Mouse (Mus musculus): ENCODE results near the gene Kremen1.

Kremen1 gene

GRCm38 (mm10) chr11:5261508-5262392 is at the start of gene Kremen1:
TSS of gene Kremen1 (minus strand) at chr11:5261558.
- DNase-seq = peak; percentile 95 to 96

GRCm38 (mm10) chr11:5307024-5307905 is 45.9 kb upstream of the Kremen1 start:
- no peak for DNase-seq

DNA sequence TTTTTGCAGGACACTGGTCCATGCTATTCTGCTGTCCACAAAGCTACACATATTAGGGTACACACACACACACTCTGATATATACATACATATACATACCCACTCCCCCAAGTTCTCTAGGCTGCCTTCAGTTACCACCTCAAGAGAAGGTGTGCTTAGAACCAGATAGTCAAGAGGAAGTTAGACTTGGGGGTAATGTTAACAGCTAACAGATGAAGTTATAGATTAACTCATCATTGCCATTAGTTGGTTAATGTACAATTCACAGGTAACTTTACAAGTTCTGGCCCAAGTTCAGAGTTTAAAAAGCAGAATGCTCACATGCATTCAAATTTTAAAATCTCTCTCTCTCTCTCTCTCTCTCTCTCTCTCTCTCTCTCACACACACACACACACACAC is 44.7 kb upstream of the Kremen1 start:
- DNase-seq = no peak

DNA sequence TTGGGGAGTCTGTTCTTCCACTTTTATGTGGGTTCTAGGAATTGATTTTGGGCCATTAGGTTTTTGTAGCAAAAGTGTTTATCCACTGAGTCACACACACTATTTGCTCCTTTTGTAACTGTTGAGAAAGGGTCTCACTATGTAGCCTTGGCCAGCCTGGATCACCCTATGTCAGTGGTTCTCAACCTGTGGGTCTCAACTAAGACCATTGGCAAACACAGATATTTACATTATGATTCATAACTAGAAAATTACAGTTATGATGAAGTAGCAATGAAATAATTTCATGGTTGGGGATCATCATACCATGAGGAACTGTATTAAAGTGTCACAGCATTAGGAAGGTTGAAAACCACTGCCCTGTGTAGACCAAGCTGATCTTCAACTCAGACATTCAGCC is 43.2 kb upstream of the Kremen1 start:
- DNase-seq = no peak

DNA sequence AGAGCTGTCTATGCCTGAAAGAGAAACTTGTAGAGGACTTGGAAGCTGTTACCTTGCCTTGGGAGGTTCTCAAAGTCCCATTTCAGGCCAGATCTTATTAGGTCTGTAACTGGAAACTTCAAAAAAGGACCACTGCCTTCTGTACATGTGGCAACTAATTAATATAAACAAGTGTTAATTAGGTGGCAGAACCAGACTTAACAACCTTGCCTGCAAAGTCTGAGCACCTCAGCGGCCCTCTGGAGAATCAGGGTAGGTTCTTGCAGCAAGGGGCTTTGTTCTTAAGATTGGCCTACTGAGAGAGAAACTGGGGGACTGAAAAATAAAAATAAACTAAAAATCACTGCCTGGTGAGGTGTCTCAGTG is 36.6 kb upstream of the Kremen1 start:
- DNase-seq = no peak

- peak; percentile 68 to 73 for DNase-seq
Measured at GRCm38 (mm10) chr11:5297148-5298006, 36.0 kb upstream of the Kremen1 start.

GRCm38 (mm10) chr11:5296576-5297115 is 35.3 kb upstream of the Kremen1 start:
- DNase-seq = no peak

DNA sequence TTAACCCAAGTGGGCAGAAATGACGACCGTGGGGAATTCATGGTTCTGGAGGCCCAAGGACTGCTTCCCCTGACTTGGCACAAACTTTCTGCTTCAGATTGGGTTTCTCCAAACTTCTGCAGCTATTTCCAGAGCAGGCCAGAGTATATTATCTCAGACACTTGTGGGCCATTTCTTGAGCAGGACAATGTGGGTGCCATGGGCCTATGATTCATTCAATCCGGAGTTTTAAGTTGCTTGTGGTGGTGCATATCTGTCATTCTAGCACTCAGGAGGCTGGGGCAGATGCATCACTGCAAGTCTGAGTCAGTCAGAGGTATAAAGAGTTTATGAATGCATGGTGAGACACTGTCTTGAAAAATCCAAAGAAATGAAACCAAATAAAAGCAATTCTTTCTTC is 33.4 kb upstream of the Kremen1 start:
- no peak for DNase-seq

- peak; percentile 47 to 76 for DNase-seq
Measured at GRCm38 (mm10) chr11:5290691-5291090, 29.3 kb upstream of the Kremen1 start.

DNA sequence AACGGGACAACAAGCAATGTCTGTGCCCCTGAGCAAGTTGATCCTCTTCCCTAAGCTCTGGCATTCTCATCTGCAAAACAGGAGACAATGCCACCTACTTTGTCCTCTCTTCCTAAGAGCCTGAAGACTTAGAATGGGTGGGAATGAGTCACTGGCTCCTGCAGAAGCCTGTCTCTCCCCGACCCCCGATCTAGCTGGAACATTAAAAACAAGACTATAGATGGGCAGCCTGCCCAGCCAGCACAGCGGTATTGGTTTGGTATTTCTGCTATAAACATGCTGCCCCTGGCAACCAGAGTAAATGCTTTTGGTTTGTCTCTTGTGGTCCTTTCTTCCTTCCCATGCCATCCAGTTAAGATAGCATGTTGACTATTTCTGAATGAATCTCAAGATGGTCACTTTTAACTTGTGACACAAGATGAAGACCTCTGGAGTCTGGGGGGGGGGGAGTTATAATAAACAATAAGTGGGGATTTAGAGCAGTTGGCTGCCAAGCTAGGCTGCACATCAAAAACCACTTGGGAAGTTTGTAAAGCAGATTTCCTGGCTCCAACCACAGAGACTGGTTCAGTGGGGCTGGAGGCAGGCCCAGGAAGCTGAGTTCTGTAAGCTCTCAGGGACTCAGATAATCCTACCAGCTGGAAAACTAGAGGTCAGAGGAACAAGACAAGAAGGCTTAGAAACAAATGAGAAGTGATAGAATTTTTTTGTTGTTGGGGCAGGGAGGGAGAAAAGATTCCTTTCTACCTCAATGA is 28.6 kb upstream of the Kremen1 start:
- DNase-seq = peak in 1 of 2 experiments; percentile 36

GRCm38 (mm10) chr11:5283987-5284386 is 22.6 kb upstream of the Kremen1 start:
- DNase-seq = no peak

DNA sequence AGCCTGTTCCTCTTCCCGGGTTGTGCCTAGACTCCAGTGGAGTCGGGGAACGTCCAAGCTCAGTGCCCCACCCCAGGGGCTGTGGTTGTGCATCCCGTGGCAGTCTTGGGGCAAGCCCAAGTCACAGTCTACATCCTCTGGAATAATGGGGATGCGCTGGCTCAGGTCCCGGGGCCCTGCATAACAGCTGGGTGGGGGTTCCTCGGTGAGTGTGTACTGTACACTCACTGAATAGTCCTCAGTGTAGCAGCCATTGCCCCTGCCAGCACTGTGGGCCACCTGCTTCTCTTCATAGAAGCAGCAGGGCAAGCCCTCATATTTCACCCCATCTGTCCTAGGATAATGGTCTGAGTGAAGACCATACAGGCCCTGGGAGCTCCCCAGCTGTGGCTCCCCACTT is 19.6 kb upstream of the Kremen1 start:
- no peak for DNase-seq

DNA sequence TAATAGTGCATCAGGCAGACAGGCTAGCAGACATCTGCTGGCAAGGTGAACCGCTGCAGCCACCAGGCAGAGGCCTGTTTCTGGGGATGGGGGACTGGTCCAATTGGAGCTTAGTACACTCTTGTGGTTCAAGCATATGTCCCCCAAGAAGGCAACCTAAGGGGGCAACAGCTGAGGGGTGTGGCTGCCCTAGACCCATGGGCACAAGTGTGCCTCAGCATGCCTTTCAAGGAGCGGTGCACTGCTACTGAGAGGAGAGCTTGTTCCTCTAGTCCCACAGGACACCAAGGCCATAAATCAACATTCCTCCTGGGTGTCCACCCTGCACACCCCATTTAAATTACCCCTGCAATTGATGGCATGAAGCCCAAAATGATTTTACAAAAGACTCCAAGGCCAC is 17.1 kb upstream of the Kremen1 start:
- DNase-seq = no peak

DNA sequence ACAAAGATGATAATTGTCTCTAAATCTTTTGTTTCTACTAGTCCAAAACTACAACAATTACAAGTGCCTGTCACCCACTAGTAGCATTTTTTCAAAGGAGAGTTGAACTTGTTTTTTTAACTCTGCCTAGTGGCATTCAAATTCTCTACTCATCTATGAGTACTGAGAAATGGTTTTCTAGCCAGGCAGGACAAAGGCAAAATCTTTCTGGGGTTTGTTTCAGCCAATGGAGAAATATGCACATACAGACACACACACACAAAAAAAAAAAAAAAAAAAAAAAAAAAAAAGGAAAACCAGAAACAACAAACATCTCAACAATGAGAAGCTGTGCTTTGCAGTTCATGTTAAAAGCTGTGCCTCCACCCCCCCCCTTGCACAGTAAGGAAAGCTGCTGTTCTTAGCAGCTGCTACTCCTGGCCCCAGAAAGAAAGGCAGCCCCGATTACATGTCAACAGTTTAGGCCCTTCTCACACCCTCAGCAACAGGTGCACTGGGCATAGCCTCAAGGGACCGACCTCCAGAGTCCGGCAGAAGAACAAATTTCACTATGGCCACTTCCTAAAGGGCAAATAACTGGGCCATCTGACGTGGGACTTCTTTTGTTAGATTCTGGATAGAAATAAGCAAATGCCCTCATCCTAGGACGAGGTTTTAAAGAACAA is 16.1 kb upstream of the Kremen1 start:
- DNase-seq = no peak

DNA sequence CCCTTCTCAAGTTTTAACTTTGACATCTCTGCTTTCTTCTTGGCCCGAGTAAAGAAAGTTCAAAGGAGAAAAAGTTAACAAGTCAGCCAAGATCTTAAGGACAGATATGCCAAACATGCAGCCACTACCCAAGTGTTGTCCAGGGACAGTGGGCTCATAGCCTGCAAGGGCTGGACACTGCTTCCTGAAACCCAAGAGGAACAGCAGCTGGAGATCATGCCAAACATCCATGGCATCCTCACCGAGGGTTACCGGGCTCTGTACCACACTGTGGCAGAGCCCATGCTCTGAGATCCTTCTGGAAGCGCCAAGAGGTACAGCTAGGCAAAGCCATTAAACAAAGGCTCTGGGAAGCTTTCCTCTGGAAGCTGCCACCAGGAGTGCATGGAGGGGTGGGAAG is 13.9 kb upstream of the Kremen1 start:
- DNase-seq = no peak

- no peak for DNase-seq
Measured at GRCm38 (mm10) chr11:5272536-5273234, 11.3 kb upstream of the Kremen1 start.

GRCm38 (mm10) chr11:5272066-5272360 is 10.7 kb upstream of the Kremen1 start:
- no peak for DNase-seq

GRCm38 (mm10) chr11:5271274-5272065 is 10.1 kb upstream of the Kremen1 start:
- DNase-seq = no peak

DNA sequence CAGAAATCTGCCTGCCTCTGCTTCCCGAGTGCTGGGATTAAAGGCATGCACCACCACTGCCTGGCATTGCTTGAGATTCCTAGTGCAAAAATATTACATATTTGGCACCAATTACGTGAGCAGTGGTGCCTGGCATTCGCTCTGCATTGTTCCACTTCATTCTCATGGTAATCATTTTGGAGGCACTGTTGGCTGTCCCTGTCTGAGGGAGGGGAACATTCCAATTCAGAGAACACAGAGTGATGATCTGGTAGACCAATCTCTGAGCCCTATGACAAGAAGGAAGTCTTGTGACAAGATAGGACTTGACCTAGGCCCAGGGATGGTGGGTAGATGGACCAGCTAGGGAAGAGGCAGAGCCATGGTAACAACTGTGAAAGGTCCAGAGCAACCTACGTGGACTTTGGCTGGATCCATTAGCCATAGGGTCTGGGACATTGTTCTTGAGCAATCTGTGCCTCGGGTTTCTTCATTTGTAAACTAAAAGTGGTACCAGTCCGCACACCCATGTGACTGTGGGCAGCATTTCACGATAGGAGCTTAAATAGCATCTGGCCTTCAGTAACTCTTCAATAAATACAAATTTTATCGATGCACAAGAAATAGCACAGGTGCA is 8.6 kb upstream of the Kremen1 start:
- no peak for DNase-seq

DNA sequence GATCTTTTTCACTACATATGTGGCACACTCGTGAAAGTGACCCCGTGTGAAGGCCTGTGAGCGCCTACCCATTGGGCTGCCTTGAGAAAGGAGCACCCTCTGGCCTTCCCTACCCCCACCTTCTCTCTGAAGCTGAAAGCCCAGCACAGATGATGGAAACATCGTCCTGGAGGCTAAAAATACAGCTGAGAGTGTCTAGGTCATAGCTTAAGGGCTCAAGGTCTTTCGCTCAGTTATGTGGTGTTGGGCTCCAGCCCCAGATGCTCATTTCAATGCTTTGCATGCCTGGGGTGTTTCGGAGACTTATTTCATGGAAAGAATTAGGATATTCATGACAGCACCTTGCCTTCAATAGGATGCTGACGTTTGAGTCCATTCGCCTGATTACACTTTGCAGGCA is 4.4 kb upstream of the Kremen1 start:
- DNase-seq = no peak

Data from lung, postnatal 4 days (tissue).